Mouse (Mus musculus) heart, adult 2 months (tissue): ENCODE measurements around the gene Pcgf6.

Experiments used
- CTCF ChIP-seq: fragments of 200-600 bp; IDR thresholded peaks from 2 replicates; pipeline ENCODE4 v1.8.1; 2022; ENCODE audit warnings: antibody characterized with exemption, mild to moderate bottlenecking, moderate library complexity
- EP300 ChIP-seq: fragments of 200-500 bp; IDR thresholded peaks from 2 replicates; pipeline ENCODE4 v1.6.1; 2011; ENCODE audit warnings: low read depth, low read length, control low read depth; ENCODE audit not compliant: insufficient read depth

DNA sequence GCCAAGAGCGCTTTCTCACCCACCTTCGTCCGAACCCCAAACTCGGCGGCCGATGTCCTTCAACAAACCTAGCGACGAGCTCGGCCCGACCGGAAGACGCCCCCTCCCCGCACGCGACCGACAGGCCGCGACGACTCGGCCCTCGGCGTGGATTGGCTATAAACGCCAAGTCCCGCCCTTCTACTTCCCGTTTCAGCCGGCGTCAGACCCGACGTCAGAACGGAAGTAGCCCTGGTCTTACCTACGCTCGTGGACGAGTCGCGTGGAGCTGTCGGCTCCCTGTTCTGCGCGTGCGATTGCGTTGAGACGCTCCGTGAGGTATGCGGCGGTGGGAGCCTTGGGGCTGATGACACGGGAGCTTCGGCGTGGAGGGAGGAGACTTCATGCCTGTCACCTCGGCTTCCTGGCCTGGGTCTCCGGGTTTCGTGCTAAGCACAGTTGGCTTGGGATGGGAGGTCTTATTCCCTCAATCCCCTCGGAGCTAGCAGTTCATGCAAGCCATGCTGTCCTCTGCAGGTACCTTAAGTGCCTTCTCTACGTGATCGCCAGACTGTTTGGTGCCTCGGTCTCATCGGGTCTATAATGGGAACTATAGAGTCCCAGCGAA is 39.9 kb upstream of the Pcgf6 start, which contains the start of the genes Usmg5 and Pdcd11:
- TF ChIP-seq EP300 = 0 out of 2 replicates have a peak, but pooled peaks have one; percentile 49
- no peak for TF ChIP-seq CTCF
